Mouse (Mus musculus) heart, embryonic 15.5 days (tissue): ENCODE data around the gene Sec11a. TPM values are rescaled to one million over a fixed set of nuclear protein-coding genes. Genes with fewer than 3 reads are reported as not detected.
"Not testable (repeated sequence)": the region's sequence is repeated elsewhere in the genome, so short reads cannot be mapped to it uniquely, and the experiment has no call there.

Source experiments
- ATAC-seq: fragments of 200-750 bp; cut with Nextera tagmentation; replicated peaks from 2 replicates; pipeline ENCODE4 v1.8.0; 2017; ENCODE audit warnings: low read depth, moderate TSS enrichment; ENCODE audit not compliant: insufficient number of reproducible peaks, insufficient read depth, low FRiP score
- H3K27ac ChIP-seq: fragments of 300-500 bp; sonication (generic); 2 replicates; pipeline ENCODE4 v1.5.1; 2015; ENCODE audit warnings: mild to moderate bottlenecking, inconsistent platforms
- H3K27me3 ChIP-seq: fragments of 300-500 bp; sonication (generic); 2 replicates; pipeline ENCODE4 v1.6.1; 2015; ENCODE audit warnings: inconsistent platforms
- H3K36me3 ChIP-seq: fragments of 300-500 bp; sonication (generic); 2 replicates; pipeline ENCODE4 v1.6.1; 2015; ENCODE audit warnings: mild to moderate bottlenecking, inconsistent platforms
- H3K4me1 ChIP-seq: fragments of 300-500 bp; sonication (generic); replicated peaks from 2 replicates; pipeline ENCODE4 v1.6.1; 2015; ENCODE audit warnings: inconsistent platforms
- H3K4me2 ChIP-seq: fragments of 300-500 bp; sonication (generic); 2 replicates; pipeline ENCODE4 v1.6.1; 2015; ENCODE audit warnings: inconsistent platforms, mild to moderate bottlenecking, moderate library complexity
- H3K4me3 ChIP-seq: fragments of 300-500 bp; sonication (generic); 2 replicates; pipeline ENCODE4 v1.5.1; 2015; ENCODE audit warnings: mild to moderate bottlenecking, inconsistent platforms
- H3K9ac ChIP-seq: fragments of 300-500 bp; sonication (generic); 2 replicates; pipeline ENCODE4 v1.6.1; 2015; ENCODE audit warnings: mild to moderate bottlenecking, inconsistent platforms
- H3K9me3 ChIP-seq: fragments of 300-500 bp; sonication (generic); replicated peaks from 2 replicates; pipeline ENCODE4 v1.6.1; 2016; ENCODE audit warnings: inconsistent platforms
- WGBS: fragments of 180-500 bp; shearing (Covaris S2); methylation state at CpG from one replicate; pipeline ENCODE4 v1.1.7; 2015; ENCODE audit warnings: mixed read lengths; 5-methylcytosine and 5-hydroxymethylcytosine counted together
- polyA plus RNA-seq: library from polyadenylated mRNA; unstranded; fragments of >200 nt; fragmentation: Nextera tagmentation; extraction: Ambion mirVana; gene quantifications from 2 replicates; pipeline ENCODE4 v1.2.1, GENCODE M21; 2015

Gene Sec11a
- polyA plus RNA-seq, 1 experiment from 2014 or later = 129 TPM

- no peak overlapping the region for H3K27ac ChIP-seq
- no peak for ATAC-seq
- H3K4me2 ChIP-seq = no peak overlapping the region
- no peak overlapping the region for H3K4me3 ChIP-seq
- H3K9ac ChIP-seq = no peak overlapping the region
- no peaks in the 10 kb centered on the region for H3K27me3 ChIP-seq
- peaks cover 28% of the 10 kb centered on the region for H3K4me1 ChIP-seq
- no peaks in the 10 kb centered on the region for H3K9me3 ChIP-seq
- WGBS = 65% methylated on average over 4 of the region's 4 CpGs
- H3K36me3 ChIP-seq = no peaks in the 10 kb centered on the region
Measured at GRCm38 (mm10) chr7:80987805-80988625, 40.4 kb upstream of the Sec11a start.

GRCm38 (mm10) chr7:80986458-80987187 lies 39.0 kb upstream of the Sec11a start:
- WGBS = 16% methylated on average over 6 of the region's 6 CpGs
- no peaks in the 10 kb centered on the region for H3K36me3 ChIP-seq
- peak overlapping the region; percentile 29 for H3K4me2 ChIP-seq
- H3K27me3 ChIP-seq = no peaks in the 10 kb centered on the region
- no peak overlapping the region for H3K9ac ChIP-seq
- no peaks in the 10 kb centered on the region for H3K9me3 ChIP-seq
- H3K27ac ChIP-seq = peak overlapping the region; percentile 25; the same call in 1 of the 2 replicates
- H3K4me1 ChIP-seq = peaks cover 20% of the 10 kb centered on the region
- H3K4me3 ChIP-seq = no peak overlapping the region
- ATAC-seq = no peak

- no peak overlapping the region for H3K27ac ChIP-seq
- H3K4me2 ChIP-seq = no peak overlapping the region
- no peak overlapping the region for H3K9ac ChIP-seq
- no peaks in the 10 kb centered on the region for H3K9me3 ChIP-seq
- ATAC-seq = no peak
- WGBS = 87% methylated on average over 11 of the region's 11 CpGs
- H3K4me3 ChIP-seq = no peak overlapping the region
- H3K36me3 ChIP-seq = no peaks in the 10 kb centered on the region
- H3K27me3 ChIP-seq = no peaks in the 10 kb centered on the region
- H3K4me1 ChIP-seq = no peaks in the 10 kb centered on the region
Measured at GRCm38 (mm10) chr7:80980566-80980965, 33.0 kb upstream of the Sec11a start.

GRCm38 (mm10) chr7:80973638-80974015 lies 26.0 kb upstream of the Sec11a start:
- not testable (repeated sequence) for H3K4me2 ChIP-seq, H3K9ac ChIP-seq, ATAC-seq, H3K9me3 ChIP-seq, H3K36me3 ChIP-seq, H3K27ac ChIP-seq, H3K4me1 ChIP-seq, H3K4me3 ChIP-seq, H3K27me3 ChIP-seq
- WGBS = 52% methylated on average over 3 of the region's 3 CpGs

- WGBS = 57% methylated on average over 4 of the region's 4 CpGs
Measured at GRCm38 (mm10) chr7:80972920-80973637, 25.5 kb upstream of the Sec11a start.

GRCm38 (mm10) chr7:80972082-80972481 lies 24.5 kb upstream of the Sec11a start:
- H3K4me1 ChIP-seq = peaks cover 5% of the 10 kb centered on the region; the same call in 1 of the 2 replicates
- H3K9me3 ChIP-seq = no peaks in the 10 kb centered on the region; the same call in 1 of the 2 replicates
- no peaks in the 10 kb centered on the region for H3K27me3 ChIP-seq
- H3K36me3 ChIP-seq = no peaks in the 10 kb centered on the region
- no peak overlapping the region for H3K9ac ChIP-seq
- H3K4me2 ChIP-seq = no peak overlapping the region
- H3K27ac ChIP-seq = no peak overlapping the region
- no peak for ATAC-seq
- no peak overlapping the region for H3K4me3 ChIP-seq
- WGBS = 90% methylated on average over 5 of the region's 5 CpGs

More at GRCm38 (mm10) chr7:80972920-80973637, 25.5 kb upstream of the Sec11a start:
- not testable (repeated sequence) for H3K36me3 ChIP-seq, H3K4me1 ChIP-seq, H3K27ac ChIP-seq, H3K4me3 ChIP-seq, H3K9me3 ChIP-seq, ATAC-seq, H3K4me2 ChIP-seq, H3K9ac ChIP-seq, H3K27me3 ChIP-seq

GRCm38 (mm10) chr7:80971419-80971818 lies 23.8 kb upstream of the Sec11a start:
- Histone ChIP-seq H3K4me3 (no peak overlapping the region), H3K9ac (no peak overlapping the region), H3K27me3 (no peaks in the 10 kb centered on the region), H3K4me2 (no peak overlapping the region), H3K9me3 (no peaks in the 10 kb centered on the region; the same call in 1 of the 2 replicates), H3K4me1 (peaks cover 5% of the 10 kb centered on the region; the same call in 1 of the 2 replicates), H3K27ac (no peak overlapping the region), H3K36me3 (no peaks in the 10 kb centered on the region)
- 77% methylated on average over 2 of the region's 2 CpGs for WGBS
- ATAC-seq = no peak

- 64% methylated on average over 3 of the region's 3 CpGs for WGBS
- no peak for ATAC-seq
- H3K9ac ChIP-seq = no peak overlapping the region
Measured at GRCm38 (mm10) chr7:80970913-80971312, 23.3 kb upstream of the Sec11a start.

GRCm38 (mm10) chr7:80962799-80963198 lies 15.2 kb upstream of the Sec11a start:
- H3K27ac ChIP-seq = no peak overlapping the region
- 69% methylated on average over 6 of the region's 6 CpGs for WGBS
- H3K27me3 ChIP-seq = no peaks in the 10 kb centered on the region
- no peak overlapping the region for H3K4me2 ChIP-seq
- no peak for ATAC-seq
- no peaks in the 10 kb centered on the region for H3K9me3 ChIP-seq
- H3K36me3 ChIP-seq = no peaks in the 10 kb centered on the region
- no peaks in the 10 kb centered on the region for H3K4me1 ChIP-seq
- no peak overlapping the region for H3K9ac ChIP-seq
- no peak overlapping the region for H3K4me3 ChIP-seq

More at GRCm38 (mm10) chr7:80970913-80971312, 23.3 kb upstream of the Sec11a start:
- Histone ChIP-seq H3K27me3 (no peaks in the 10 kb centered on the region), H3K4me1 (peaks cover 5% of the 10 kb centered on the region; the same call in 1 of the 2 replicates), H3K27ac (no peak overlapping the region), H3K4me3 (no peak overlapping the region), H3K4me2 (no peak overlapping the region), H3K36me3 (no peaks in the 10 kb centered on the region), H3K9me3 (no peaks in the 10 kb centered on the region; the same call in 1 of the 2 replicates)

- no peaks in the 10 kb centered on the region for H3K27me3 ChIP-seq
- H3K27ac ChIP-seq = no peak overlapping the region
- no peak for ATAC-seq
- H3K9ac ChIP-seq = no peak overlapping the region
- H3K4me1 ChIP-seq = no peaks in the 10 kb centered on the region
- H3K4me3 ChIP-seq = no peak overlapping the region
- H3K9me3 ChIP-seq = no peaks in the 10 kb centered on the region
- no peak overlapping the region for H3K4me2 ChIP-seq
- WGBS = 49% methylated on average over 3 of the region's 3 CpGs
- no peaks in the 10 kb centered on the region for H3K36me3 ChIP-seq
Measured at GRCm38 (mm10) chr7:80959003-80959402, 11.4 kb upstream of the Sec11a start.

- WGBS = 76% methylated on average over 2 of the region's 2 CpGs
- H3K27ac ChIP-seq = no peak overlapping the region
- H3K36me3 ChIP-seq = no peaks in the 10 kb centered on the region
- no peak overlapping the region for H3K4me3 ChIP-seq
- H3K9ac ChIP-seq = no peak overlapping the region
- ATAC-seq = no peak
- no peaks in the 10 kb centered on the region for H3K4me1 ChIP-seq
- H3K9me3 ChIP-seq = no peaks in the 10 kb centered on the region
- no peaks in the 10 kb centered on the region for H3K27me3 ChIP-seq
- H3K4me2 ChIP-seq = no peak overlapping the region
Measured at GRCm38 (mm10) chr7:80956891-80957290, 9.3 kb upstream of the Sec11a start.
